Mouse (Mus musculus) splenic B cell, adult 2 months (primary cell): ENCODE data around the gene C5ar2.

Experiments used
- DNase-seq: peaks from one replicate; pipeline ENCODE4 v3.0.0-alpha.2; 2011; ENCODE audit warnings: low read depth, low spot score
- H3K27me3 ChIP-seq: 2 replicates; pipeline ENCODE4 v1.6.1; 2012; ENCODE audit warnings: mild to moderate bottlenecking, low read length, moderate library complexity, mixed read lengths; ENCODE audit not compliant: control insufficient read depth, poor library complexity, insufficient read depth, severe bottlenecking
- H3K36me3 ChIP-seq: 2 replicates; pipeline ENCODE4 v1.6.1; 2012; ENCODE audit warnings: mild to moderate bottlenecking, low read length, moderate library complexity, mixed read lengths; ENCODE audit not compliant: control insufficient read depth, poor library complexity, insufficient read depth, severe bottlenecking

C5ar2 gene

DNA sequence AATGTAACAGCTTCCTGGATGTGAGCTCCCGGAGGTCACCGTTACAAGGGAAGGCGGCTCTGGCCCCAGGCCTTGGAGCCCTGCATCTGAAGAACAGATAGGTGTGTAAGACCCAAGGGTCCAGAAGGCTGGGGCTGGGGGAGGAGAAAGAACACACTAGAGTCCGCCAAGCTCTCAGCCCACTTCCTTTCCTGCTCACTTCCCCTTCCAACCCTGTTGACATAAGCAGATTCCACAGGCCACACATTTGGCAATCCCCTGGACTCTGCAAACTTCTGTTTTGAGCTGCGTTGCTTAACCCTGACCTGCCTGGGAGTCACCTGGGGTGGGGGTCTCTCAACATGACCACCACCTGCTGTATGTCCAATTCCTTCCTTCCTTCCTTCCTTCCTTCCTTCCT lies at the start of gene C5ar2:
TSS of gene C5ar2 (minus strand) at position 88 of the 400 bp plus-strand sequence.
- H3K36me3 ChIP-seq = no peaks in the 10 kb centered on the region
- DNase-seq = peak; percentile 27

DNA sequence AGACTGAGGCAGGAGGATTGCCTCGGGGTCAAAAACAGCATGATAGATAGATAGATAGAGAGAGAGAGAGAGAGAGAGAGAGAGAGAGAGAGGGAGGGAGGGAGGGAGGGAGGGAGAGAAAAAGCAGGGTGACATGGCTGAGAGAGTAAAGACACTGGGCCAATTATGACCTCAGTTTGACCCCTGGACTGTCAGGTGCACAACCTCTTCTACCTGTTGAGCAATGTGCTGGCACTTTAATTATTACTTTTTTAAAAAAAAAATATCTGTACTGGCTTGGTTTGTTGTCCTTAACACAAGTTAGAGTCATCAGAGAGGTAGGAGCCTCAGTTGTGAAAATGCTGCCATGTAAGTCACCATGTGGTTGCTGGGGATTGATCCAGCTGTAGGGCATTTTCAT lies 43.8 kb upstream of the C5ar2 start:
- Histone ChIP-seq H3K36me3 (peaks cover 2% of the 10 kb centered on the region; the same call in 1 of the 2 replicates), H3K27me3 (no peaks in the 10 kb centered on the region)
- no peak for DNase-seq

More for the DNA sequence above, at the start of gene C5ar2:
- no peaks in the 10 kb centered on the region for H3K27me3 ChIP-seq

DNA sequence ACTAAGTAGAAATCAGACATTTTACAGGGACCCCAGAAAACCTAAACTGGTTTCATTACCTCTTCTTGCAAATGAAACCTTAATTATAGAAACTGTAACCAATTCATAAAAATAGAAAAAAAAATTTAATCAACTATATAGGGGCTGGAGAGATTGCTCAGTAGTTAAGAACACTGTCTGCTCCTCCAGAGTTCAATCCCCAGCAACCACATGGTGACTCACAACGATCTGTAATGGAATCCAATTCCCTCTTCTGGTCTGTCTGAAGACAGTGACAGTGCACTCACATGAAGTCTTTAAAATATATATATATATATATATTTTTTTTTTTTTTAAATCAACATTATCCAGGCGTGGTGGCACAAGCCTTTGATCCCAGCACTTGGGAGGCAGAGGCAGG lies 43.1 kb upstream of the C5ar2 start:
- peaks cover 4% of the 10 kb centered on the region; the same call in 1 of the 2 replicates for H3K36me3 ChIP-seq
- no peak for DNase-seq

DNA sequence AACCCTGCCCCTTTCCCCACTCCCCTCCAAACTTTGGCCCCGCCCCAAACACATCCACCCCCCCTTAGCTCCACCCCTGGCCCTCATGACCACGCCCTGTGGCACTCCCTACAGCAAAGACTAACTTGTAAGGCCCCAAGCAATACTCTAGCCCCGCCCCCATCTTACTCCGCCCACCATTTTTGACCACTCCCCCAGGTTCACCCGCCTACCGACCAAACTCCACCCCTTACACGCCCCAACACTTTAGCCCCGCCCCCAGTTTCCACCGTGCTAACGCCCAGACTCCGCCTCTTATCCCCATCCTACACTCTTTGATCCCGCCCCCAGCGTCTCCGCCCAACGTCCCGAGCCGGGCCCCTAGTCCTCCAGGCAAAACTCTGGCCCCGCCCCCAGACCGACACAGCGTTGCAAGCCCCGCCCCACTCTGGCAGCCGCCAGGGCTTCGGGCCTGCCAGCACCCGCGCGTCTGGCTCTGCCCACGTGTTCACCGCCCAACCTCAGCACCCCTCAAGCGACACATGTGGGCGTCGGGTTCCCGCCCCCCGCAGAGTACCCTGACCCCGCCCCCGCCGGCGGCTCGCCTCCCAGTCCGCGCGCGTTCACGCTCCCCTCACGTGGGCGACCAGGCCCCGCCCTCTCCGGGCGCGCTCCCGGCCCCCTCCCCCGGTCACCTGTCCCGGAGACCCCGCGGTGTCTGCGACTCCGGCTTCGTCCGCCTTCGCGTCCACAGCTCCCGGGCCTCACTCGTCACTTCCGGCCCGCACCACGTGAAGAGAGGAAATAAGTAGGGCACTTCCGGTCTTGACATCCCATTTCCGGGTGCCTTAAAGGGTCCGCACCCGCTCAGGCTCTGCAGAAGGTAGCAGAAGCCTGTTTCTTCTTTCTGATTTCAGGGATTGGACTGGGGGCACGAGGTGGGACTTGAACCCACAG lies 42.3 kb upstream of the C5ar2 start, which contains the start of gene Ccdc9:
TSS of gene Ccdc9 (minus strand) at position 770 of the 936 bp plus-strand sequence.
- peak; percentile 99 for DNase-seq
- Histone ChIP-seq H3K36me3 (peaks cover 5% of the 10 kb centered on the region; the same call in 1 of the 2 replicates), H3K27me3 (no peaks in the 10 kb centered on the region; the same call in 1 of the 2 replicates)

More for the DNA sequence above, 43.1 kb upstream of the C5ar2 start:
- no peaks in the 10 kb centered on the region; the same call in 1 of the 2 replicates for H3K27me3 ChIP-seq

DNA sequence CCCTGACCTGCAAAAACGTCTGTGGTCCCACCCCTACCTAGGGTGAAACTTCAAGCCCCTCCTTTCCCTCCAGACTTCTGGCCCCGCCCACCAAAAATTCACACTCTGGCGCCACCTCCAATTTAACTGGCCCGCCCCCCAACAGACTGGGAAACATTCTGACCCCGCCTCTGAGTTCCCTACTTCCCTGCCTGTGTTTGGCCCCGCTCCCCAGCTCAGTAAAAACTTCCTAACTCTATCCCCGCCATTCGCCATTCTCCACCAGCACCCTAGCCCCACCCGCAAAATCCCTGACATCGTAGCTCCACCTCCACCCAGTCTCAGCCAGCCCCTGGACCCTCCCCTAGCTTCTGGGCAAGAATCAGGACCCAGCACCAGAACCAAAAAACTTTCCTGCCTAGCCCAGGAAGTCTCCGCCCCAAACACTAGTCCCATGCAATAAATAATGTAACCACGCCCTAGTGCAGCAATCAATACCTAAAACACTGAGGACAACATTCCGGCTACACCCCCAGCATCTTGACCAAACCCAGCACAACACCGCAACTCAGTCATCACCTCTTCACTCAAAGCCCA lies 41.6 kb upstream of the C5ar2 start:
- peak; percentile 66 for DNase-seq
- H3K36me3 ChIP-seq = peaks cover 7% of the 10 kb centered on the region; the same call in 1 of the 2 replicates
- H3K27me3 ChIP-seq = no peaks in the 10 kb centered on the region; the same call in 1 of the 2 replicates

DNA sequence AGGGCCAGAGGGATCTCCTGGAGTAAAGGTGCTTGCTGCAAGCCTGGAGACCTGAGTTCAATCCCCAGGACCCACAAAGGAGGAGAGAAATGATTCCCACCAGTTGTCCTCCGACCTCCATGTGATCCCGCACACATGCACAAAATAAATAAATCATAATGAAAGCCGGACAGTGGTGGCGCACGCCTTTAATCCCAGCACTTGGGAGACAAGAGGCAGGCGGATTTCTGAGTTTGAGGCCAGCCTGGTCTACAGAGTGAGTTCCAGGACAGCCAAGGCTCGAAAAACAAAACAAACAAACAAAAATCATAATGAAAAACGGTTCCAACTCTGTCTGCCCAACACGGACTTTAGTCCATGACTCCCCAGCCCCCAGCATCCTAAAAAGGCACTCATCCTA lies 41.0 kb upstream of the C5ar2 start:
- DNase-seq = no peak
- H3K27me3 ChIP-seq = no peaks in the 10 kb centered on the region; the same call in 1 of the 2 replicates
- peaks cover 7% of the 10 kb centered on the region; the same call in 1 of the 2 replicates for H3K36me3 ChIP-seq

DNA sequence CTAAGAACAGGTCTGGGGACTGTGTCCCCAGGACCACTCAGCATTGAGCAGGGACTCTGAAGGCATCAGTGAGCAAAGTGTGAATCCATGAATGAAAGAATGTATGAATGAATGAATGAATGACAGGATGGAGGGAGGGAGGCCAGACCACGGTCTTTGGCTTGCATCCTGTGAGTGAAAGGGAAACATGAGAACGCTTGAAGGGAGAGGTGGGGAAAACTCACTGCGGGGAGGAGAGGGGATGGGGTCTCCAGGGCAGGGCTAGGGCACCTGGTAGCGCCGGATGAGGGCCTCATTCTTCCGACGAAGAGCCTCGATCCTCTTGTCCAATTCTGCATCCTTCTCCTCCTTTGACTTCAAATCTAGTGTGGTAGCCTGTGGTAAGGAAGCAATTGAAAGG lies 40.0 kb upstream of the C5ar2 start:
- DNase-seq = no peak
- H3K36me3 ChIP-seq = peaks cover 9% of the 10 kb centered on the region; the same call in 1 of the 2 replicates
- no peaks in the 10 kb centered on the region; the same call in 1 of the 2 replicates for H3K27me3 ChIP-seq

DNA sequence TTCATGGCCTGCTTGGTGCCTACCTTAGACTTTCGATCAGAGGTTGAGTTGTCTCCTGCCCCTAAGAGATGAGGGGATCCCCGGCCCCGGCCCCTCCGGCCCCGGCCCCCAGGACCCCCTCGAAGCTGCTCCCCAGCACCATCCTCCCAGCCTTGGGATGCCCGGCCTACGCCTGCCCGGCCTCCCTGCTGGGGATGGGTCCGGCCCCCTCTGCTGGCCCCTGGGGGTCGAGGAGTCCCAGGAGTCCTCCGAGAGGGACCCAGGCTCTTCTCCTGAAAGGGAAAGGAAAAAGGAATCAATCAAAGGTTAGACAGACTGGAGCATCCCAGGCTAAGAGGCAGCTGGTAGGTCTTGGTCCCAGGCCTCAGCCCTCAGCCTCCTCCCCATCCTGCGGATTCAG lies 38.4 kb upstream of the C5ar2 start:
- Histone ChIP-seq H3K27me3 (no peaks in the 10 kb centered on the region; the same call in 1 of the 2 replicates), H3K36me3 (peaks cover 11% of the 10 kb centered on the region)
- no peak for DNase-seq

DNA sequence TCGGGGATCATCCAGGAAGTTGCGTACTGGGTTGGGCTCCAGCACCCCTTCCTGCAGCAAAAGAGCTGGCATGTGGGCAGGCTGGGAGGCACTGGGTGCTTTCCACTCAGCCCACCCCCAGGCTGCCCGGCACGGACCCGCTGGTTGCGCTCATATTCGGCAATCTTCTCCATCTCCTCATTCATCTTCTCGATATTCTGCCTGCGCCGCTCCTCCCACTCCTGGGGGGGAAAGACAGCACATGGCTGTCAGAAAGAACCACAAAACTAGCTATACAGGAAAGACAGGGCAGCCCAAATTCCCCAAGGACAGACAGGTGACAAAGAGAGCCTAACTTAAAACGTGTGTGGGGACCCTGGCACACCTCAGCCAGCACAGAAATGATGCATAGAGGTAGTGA lies 36.8 kb upstream of the C5ar2 start:
- no peak for DNase-seq
- Histone ChIP-seq H3K27me3 (no peaks in the 10 kb centered on the region; the same call in 1 of the 2 replicates), H3K36me3 (peaks cover 15% of the 10 kb centered on the region)

DNA sequence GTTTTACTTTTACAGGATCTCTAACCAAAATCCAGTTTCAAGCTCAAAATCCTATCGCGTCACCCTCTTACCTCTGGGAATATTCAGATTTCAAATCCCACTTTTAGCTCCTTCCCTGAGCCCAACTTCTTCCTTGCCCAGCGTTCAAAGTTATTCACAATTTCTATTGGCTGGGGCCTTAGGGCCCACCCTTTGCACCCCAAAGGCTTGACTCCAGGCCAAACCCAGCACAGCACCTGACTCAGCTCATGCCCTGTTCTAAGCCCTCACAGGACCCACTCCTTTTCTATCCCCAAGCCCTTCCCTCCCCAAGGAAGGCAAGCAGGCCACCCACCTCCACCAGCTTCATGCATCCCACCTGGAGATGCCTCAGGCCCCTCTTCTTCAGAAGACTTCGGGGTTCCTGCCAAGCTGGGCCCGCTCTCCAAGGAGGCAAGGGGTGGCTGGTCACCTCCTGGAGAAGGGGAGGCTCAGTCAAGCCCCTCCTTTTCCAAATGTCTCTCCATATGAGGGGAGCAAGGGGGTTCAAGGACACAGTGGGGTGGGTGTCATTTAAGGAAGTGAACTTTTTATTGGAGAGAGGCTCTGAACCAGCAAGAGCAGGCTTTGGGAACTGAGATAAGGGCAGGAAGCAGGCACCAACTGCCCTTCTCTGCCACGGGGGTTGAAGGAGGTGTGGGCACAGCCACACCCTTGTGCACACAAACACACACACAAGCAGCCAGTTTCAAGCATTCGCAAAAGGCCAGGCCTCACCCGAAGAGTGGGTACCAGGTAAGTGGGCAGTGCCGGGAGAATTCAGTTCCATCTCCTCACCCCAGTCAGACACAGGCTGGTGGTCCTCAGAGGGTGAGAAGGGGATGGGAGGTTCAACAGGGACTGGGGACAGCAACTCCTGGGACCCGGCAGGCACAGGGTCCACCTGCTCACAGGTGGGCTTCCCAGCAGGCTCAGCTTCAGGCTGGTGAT lies 31.3 kb upstream of the C5ar2 start:
- no peak for DNase-seq

DNA sequence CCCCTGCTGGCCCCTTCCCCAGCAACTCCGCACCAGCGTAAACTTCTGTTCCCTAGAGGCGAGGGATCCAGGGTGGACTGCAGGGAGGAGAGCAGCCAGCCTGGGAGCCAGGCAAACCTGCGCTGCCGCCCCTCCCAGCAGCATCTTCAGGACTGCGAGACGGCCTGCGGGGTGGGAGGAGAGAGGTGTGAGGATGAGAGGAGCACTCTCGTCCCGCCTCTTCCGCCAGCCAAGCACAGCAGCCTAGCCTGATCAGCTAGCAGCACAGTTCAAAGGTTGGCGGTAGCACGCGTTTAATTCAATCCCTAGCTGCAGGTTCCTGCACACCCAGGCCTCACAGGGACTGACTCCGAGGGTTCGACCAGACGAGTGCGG lies 29.8 kb upstream of the C5ar2 start:
- H3K36me3 ChIP-seq = peaks cover 6% of the 10 kb centered on the region
- no peaks in the 10 kb centered on the region for H3K27me3 ChIP-seq
- peak; percentile 77 for DNase-seq

More for the DNA sequence above, 31.3 kb upstream of the C5ar2 start:
- H3K36me3 ChIP-seq = peaks cover 8% of the 10 kb centered on the region
- no peaks in the 10 kb centered on the region for H3K27me3 ChIP-seq

DNA sequence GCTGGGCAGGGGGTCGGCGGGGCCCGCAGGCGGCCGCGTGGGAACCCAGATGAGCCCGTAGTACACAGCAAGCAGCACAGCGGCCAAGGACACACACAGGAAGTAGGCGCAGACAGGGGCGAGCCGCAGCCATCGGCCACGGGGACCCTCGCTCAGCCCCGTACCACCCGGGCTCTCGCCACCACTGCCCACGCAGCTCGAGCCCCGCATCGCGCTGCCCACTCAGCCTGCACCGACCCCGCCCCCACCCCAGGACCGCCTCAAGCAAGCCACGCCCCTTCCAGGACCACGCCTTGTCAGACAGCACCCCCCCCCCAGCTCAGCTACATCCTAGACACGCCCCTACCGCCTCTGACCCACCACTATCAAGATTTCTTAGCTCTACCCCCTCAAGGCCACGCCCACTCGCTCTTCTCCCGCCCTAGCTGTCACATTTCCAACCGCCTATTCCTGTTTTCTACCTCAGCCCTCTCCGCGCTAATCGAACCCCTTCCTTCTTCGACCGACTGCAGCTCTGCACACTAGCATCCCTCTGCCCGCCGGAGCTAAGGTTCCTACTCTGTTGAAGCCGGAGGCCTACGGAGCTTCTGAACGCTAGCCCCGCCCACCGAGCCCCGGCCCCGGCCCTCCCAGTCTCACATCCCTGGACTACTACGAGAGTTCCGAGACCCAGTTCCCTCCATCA lies 29.3 kb upstream of the C5ar2 start, which contains the start of gene Inafm1:
TSS of gene Inafm1 (minus strand) at position 537 of the 685 bp plus-strand sequence.
- Histone ChIP-seq H3K27me3 (no peaks in the 10 kb centered on the region), H3K36me3 (peaks cover 3% of the 10 kb centered on the region)
- DNase-seq = peak; percentile 96

DNA sequence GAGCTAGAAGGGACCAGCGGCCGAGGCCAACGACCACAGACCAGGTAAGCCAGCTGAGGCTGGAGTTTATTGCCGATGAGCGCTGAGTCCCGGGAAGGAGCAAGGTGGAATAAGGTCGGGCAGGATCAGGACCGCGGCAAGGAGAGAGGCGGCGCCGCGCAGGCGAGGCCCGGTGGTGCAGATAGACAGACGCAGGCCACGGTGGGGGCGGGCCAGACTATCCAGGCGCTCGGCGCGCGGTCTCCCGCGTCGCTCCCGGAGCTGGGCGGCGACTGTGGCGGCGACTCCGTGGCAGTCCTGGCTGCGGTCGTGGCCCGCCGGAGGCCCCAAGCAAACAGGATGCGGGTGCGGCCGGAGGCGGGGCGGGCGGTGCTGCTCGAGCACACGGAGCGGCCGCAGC lies 28.7 kb upstream of the C5ar2 start:
- DNase-seq = no peak
- peaks cover 3% of the 10 kb centered on the region for H3K36me3 ChIP-seq
- H3K27me3 ChIP-seq = no peaks in the 10 kb centered on the region
